ENCODE assay signal across 11 mouse cellular contexts in the genomic region with DNA sequence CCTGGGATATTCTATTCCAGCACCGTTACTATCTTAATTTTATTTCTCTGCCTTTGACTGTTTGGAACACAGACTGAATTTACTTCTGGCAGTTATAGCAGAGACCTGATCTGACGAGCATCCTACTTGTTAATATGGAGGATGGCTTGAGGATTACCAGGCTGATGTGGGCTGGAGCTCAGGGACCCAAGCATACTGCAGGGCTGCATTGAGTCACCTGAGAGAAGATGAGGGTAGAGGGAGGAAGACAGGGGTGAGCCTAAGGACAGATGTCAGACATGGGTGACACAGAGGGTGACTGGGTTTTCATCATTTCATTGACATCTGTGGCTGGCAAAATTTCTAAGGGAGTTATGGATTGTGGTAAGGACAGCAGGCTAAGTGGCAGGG. TPM values are rescaled to one million over a fixed set of nuclear protein-coding genes. Genes with fewer than 3 reads are reported as not detected.
A peak's percentile ranks its signal among the peaks of the same experiment; 100 is the strongest.
DNase-seq lines count a peak whose midpoint lies in the region; ATAC-seq and TF ChIP-seq lines count a peak whose summit lies in the region.
"Had no signal": no experiment of that assay in that cellular context is flagged by ENCODE, and none has a peak within 500 bp of the region (broad histone marks: within the 10 kb centered on the region; RNA-seq: fewer than 3 reads in every experiment).

No protein-coding gene starts in this region.

- H3K9ac ChIP-seq in intestine, embryonic 14.5 days (ENCODE audit: low read length): no peak overlapping the region
- H3K9ac ChIP-seq in intestine, postnatal 0 days (ENCODE audit: low read depth, low read length): no peak overlapping the region
- H3K9ac ChIP-seq in forebrain, embryonic 13.5 days: 0 out of 2 replicates have a peak overlapping the region, but pooled peaks have one; percentile 1
- no peak overlapping the region for H3K9ac ChIP-seq in intestine, embryonic 15.5 days
- 0 out of 2 replicates have a peak overlapping the region, but pooled peaks have one; percentile 36 for H3K9ac ChIP-seq in midbrain, postnatal 0 days (replicated peaks; ENCODE audit: low read length, poor library complexity, severe bottlenecking)
- H3K9ac ChIP-seq: liver, embryonic 15.5 days had no signal

- intact Hi-C loops in left cerebral cortex, postnatal 10 days (cut with DNase I): no loop called here

- no peaks in the 10 kb centered on the region for H3K27me3 ChIP-seq in intestine, embryonic 14.5 days (replicated peaks; ENCODE audit: control insufficient read depth, insufficient read depth, low read length)
- H3K27me3 ChIP-seq in intestine, postnatal 0 days (replicated peaks; ENCODE audit: control insufficient read depth, insufficient read depth, low read length): no peaks in the 10 kb centered on the region
- H3K27me3 ChIP-seq in forebrain, embryonic 13.5 days: no peaks in the 10 kb centered on the region
- no peaks in the 10 kb centered on the region for H3K27me3 ChIP-seq in intestine, embryonic 15.5 days (replicated peaks)
- H3K27me3 ChIP-seq in midbrain, postnatal 0 days (ENCODE audit: insufficient read depth, low read length): no peaks in the 10 kb centered on the region
- H3K27me3 ChIP-seq: liver, embryonic 15.5 days had no signal

- no peak overlapping the region for H3K4me3 ChIP-seq in intestine, embryonic 14.5 days (ENCODE audit: low read depth, low read length)
- H3K4me3 ChIP-seq in intestine, postnatal 0 days (ENCODE audit: low read depth, low read length): no peak overlapping the region
- H3K4me3 ChIP-seq in forebrain, embryonic 13.5 days: peak overlapping the region; percentile 21
- H3K4me3 ChIP-seq in intestine, embryonic 15.5 days (replicated peaks): no peak overlapping the region
- no peak overlapping the region for H3K4me3 ChIP-seq in midbrain, postnatal 0 days (ENCODE audit: low read depth, low read length)
- H3K4me3 ChIP-seq: heart, adult 2 months; liver, embryonic 15.5 days had no signal

- H3K4me2 ChIP-seq in intestine, embryonic 14.5 days (ENCODE audit: low read length): no peak overlapping the region
- no peak overlapping the region for H3K4me2 ChIP-seq in intestine, postnatal 0 days (replicated peaks; ENCODE audit: low read depth)
- H3K4me2 ChIP-seq in forebrain, embryonic 13.5 days: peak overlapping the region; percentile 47
- H3K4me2 ChIP-seq in intestine, embryonic 15.5 days (replicated peaks): no peak overlapping the region
- peak overlapping the region; percentile 45 for H3K4me2 ChIP-seq in midbrain, postnatal 0 days (ENCODE audit: low read depth, low read length, poor library complexity, severe bottlenecking)
- H3K4me2 ChIP-seq: liver, embryonic 15.5 days had no signal

- no peaks in the 10 kb centered on the region for H3K9me3 ChIP-seq in intestine, embryonic 14.5 days (ENCODE audit: control insufficient read depth, low read length)
- H3K9me3 ChIP-seq in intestine, postnatal 0 days (ENCODE audit: control insufficient read depth): no peaks in the 10 kb centered on the region
- no peaks in the 10 kb centered on the region for H3K9me3 ChIP-seq in forebrain, embryonic 13.5 days (replicated peaks)
- no peaks in the 10 kb centered on the region for H3K9me3 ChIP-seq in intestine, embryonic 15.5 days
- H3K9me3 ChIP-seq in midbrain, postnatal 0 days (ENCODE audit: low read length): no peaks in the 10 kb centered on the region
- H3K9me3 ChIP-seq: liver, embryonic 15.5 days had no signal

- peak; percentile 27; the same call in 1 of the 2 replicates for ATAC-seq in intestine, embryonic 14.5 days (replicated peaks; ENCODE audit: low FRiP score, low TSS enrichment, low read depth)
- ATAC-seq in intestine, postnatal 0 days: no peak
- ATAC-seq in forebrain, embryonic 13.5 days: peak; percentile 72
- ATAC-seq in intestine, embryonic 15.5 days: peak; percentile 39; the same call in 1 of the 2 replicates
- ATAC-seq in midbrain, postnatal 0 days (ENCODE audit: low FRiP score): peak; percentile 50; the same call in 1 of the 2 replicates

- no peak for TF ChIP-seq CTCF in intestine, postnatal 0 days (IDR thresholded peaks at IDR 0.05; ENCODE audit: low read depth)
- TF ChIP-seq CTCF in midbrain, postnatal 0 days (IDR thresholded peaks at IDR 0.05): no peak

- DNase-seq in intestine, embryonic 14.5 days (ENCODE audit: low spot score): no peak
- DNase-seq in midbrain, postnatal 0 days (ENCODE audit: low spot score): no peak
- DNase-seq in adipocyte (ENCODE audit: low spot score): no peak
- no peak for DNase-seq in gastrocnemius, adult 8-10 months (ENCODE audit: low spot score in 2 of 2)
- no peak for DNase-seq in left cerebral cortex, postnatal 10 days (ENCODE audit: extremely low spot score in 1 of 2, low spot score in 2 of 2)
- DNase-seq: heart, adult 2 months; spleen, adult 18-20 months had no signal

- no peaks in the 10 kb centered on the region; the same call in 1 of the 2 replicates for H3K4me1 ChIP-seq in intestine, embryonic 14.5 days (replicated peaks; ENCODE audit: control insufficient read depth, insufficient read depth, low read length)
- no peaks in the 10 kb centered on the region for H3K4me1 ChIP-seq in intestine, postnatal 0 days (replicated peaks; ENCODE audit: control insufficient read depth, insufficient read depth, low read length)
- H3K4me1 ChIP-seq in forebrain, embryonic 13.5 days: peaks cover 19% of the 10 kb centered on the region
- no peaks in the 10 kb centered on the region for H3K4me1 ChIP-seq in intestine, embryonic 15.5 days (replicated peaks)
- peaks cover 10% of the 10 kb centered on the region; the same call in 1 of the 2 replicates for H3K4me1 ChIP-seq in midbrain, postnatal 0 days (ENCODE audit: insufficient read depth, low read length)

- no peak overlapping the region for H3K27ac ChIP-seq in intestine, embryonic 14.5 days (ENCODE audit: low read depth)
- H3K27ac ChIP-seq in intestine, postnatal 0 days (ENCODE audit: low read depth, low read length): no peak overlapping the region
- peak overlapping the region; percentile 81 for H3K27ac ChIP-seq in forebrain, embryonic 13.5 days
- H3K27ac ChIP-seq in intestine, embryonic 15.5 days: no peak overlapping the region
- H3K27ac ChIP-seq in midbrain, postnatal 0 days (ENCODE audit: low read depth, low read length): peak overlapping the region; percentile 82
- H3K27ac ChIP-seq: heart, adult 2 months; liver, embryonic 15.5 days had no signal

- peaks cover 14% of the 10 kb centered on the region; the same call in 1 of the 2 replicates for H3K36me3 ChIP-seq in intestine, embryonic 14.5 days (ENCODE audit: control insufficient read depth, insufficient read depth, low read length)
- peaks cover 5% of the 10 kb centered on the region; the same call in 1 of the 2 replicates for H3K36me3 ChIP-seq in intestine, postnatal 0 days (ENCODE audit: control insufficient read depth, insufficient read depth)
- H3K36me3 ChIP-seq in forebrain, embryonic 13.5 days (ENCODE audit: poor library complexity, severe bottlenecking): no peaks in the 10 kb centered on the region
- H3K36me3 ChIP-seq in intestine, embryonic 15.5 days: no peaks in the 10 kb centered on the region
- no peaks in the 10 kb centered on the region for H3K36me3 ChIP-seq in midbrain, postnatal 0 days (ENCODE audit: insufficient read depth, low read length)
- H3K36me3 ChIP-seq: liver, embryonic 15.5 days had no signal

- 29% methylated on average over 2 of the region's 2 CpGs for WGBS in intestine, embryonic 14.5 days
- WGBS in intestine, postnatal 0 days: 41% methylated on average over 2 of the region's 2 CpGs
- WGBS in forebrain, embryonic 13.5 days: 13% methylated on average over 2 of the region's 2 CpGs
- WGBS in intestine, embryonic 15.5 days: 25% methylated on average over 2 of the region's 2 CpGs
- 10% methylated on average over 2 of the region's 2 CpGs for WGBS in midbrain, postnatal 0 days

RNA-seq across cellular contexts. Expression of a gene that starts 20.0 kb away (rescaled TPM):
- polyA plus RNA-seq in intestine, embryonic 14.5 days (2014; fragmentation: Nextera tagmentation; extraction: Ambion mirVana): 8.1 and 10.0 TPM in 2 replicates
- polyA plus RNA-seq in intestine, postnatal 0 days (2015; fragmentation: Nextera tagmentation; extraction: Ambion mirVana): 9.3 and 9.4 TPM in 2 replicates
- polyA plus RNA-seq in forebrain, embryonic 13.5 days (2015; fragmentation: Nextera tagmentation; extraction: Ambion mirVana): 114 and 126 TPM in 2 replicates
- polyA plus RNA-seq in intestine, embryonic 15.5 days (2015; fragmentation: Nextera tagmentation; extraction: Ambion mirVana): 14.2 and 18.8 TPM in 2 replicates
- total RNA-seq in midbrain, postnatal 0 days (2014; rRNA removed): 579 and 597 TPM in 2 replicates
- 508 and 510 TPM in 2 replicates for polyA plus RNA-seq in midbrain, postnatal 0 days (2015; fragmentation: Nextera tagmentation; extraction: Ambion mirVana)
- total RNA-seq in gastrocnemius, adult 8-10 months (2022): 1 to 10 TPM; 1.3 to 1.7 (median 1.4) TPM
- 100 to 1,000 TPM; 335 to 337 TPM for total RNA-seq in left cerebral cortex, postnatal 10 days (2021)

RNA-seq across cellular contexts. Expression of a gene that starts 35.2 kb away (rescaled TPM):
- polyA plus RNA-seq in intestine, embryonic 14.5 days (2014; fragmentation: Nextera tagmentation; extraction: Ambion mirVana): 41.1 and 48.3 TPM in 2 replicates
- 45.7 and 48.3 TPM in 2 replicates for polyA plus RNA-seq in intestine, postnatal 0 days (2015; fragmentation: Nextera tagmentation; extraction: Ambion mirVana)
- 108 and 111 TPM in 2 replicates for polyA plus RNA-seq in forebrain, embryonic 13.5 days (2015; fragmentation: Nextera tagmentation; extraction: Ambion mirVana)
- 62.2 and 67.2 TPM in 2 replicates for polyA plus RNA-seq in intestine, embryonic 15.5 days (2015; fragmentation: Nextera tagmentation; extraction: Ambion mirVana)
- 93.3 and 94.2 TPM in 2 replicates for total RNA-seq in midbrain, postnatal 0 days (2014; rRNA removed)
- polyA plus RNA-seq in midbrain, postnatal 0 days (2015; fragmentation: Nextera tagmentation; extraction: Ambion mirVana): 129 and 139 TPM in 2 replicates
- total RNA-seq in gastrocnemius, adult 8-10 months (2022): 10 to 100 TPM; 63.1 to 70.8 (median 66.4) TPM
- 100 to 1,000 TPM; 103 to 105 TPM for total RNA-seq in left cerebral cortex, postnatal 10 days (2021)

Comparison
In these comparisons a context has a peak if more than half of its experiments do, and no peak if none do; other contexts are left out.
1. H3K27ac ChIP-seq: peak in forebrain, embryonic 13.5 days (single experiment) and midbrain, postnatal 0 days (single experiment); none in intestine, embryonic 14.5 days (single experiment), intestine, postnatal 0 days (single experiment) and intestine, embryonic 15.5 days (single experiment).
2. H3K4me2 ChIP-seq: peak in forebrain, embryonic 13.5 days (single experiment) and midbrain, postnatal 0 days (single experiment); none in intestine, embryonic 14.5 days (single experiment), intestine, postnatal 0 days (single experiment) and intestine, embryonic 15.5 days (single experiment).
3. H3K9ac ChIP-seq: peak in forebrain, embryonic 13.5 days (single experiment) and midbrain, postnatal 0 days (single experiment); none in intestine, embryonic 14.5 days (single experiment), intestine, postnatal 0 days (single experiment) and intestine, embryonic 15.5 days (single experiment).